21 mouse cellular contexts compared by ENCODE assay signal in the genomic region with DNA sequence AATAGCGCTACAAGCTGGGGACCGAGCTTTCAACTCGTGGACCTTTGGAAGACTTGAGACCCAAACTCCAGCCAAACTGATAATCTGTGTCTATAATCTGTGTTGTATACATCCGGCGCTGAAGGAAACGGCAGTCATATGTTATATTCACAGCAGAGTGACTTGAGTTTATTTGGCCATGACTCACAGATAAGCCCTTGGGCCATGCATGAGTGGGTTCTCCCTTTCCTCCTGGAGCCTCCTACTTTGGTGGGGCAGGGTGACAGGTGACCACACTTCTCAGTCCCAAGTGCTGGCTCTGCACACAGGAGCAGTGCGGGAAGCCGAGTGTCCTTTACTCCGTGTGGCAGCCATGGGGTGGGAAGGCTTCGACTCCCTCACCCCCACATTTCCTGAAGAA. TPM values are rescaled to one million over a fixed set of nuclear protein-coding genes. Genes with fewer than 3 reads are reported as not detected.
DNase-seq lines count a peak whose midpoint lies in the region; ATAC-seq and TF ChIP-seq lines count a peak whose summit lies in the region.
"Had no signal": no experiment of that assay in that cellular context is flagged by ENCODE, and none has a peak within 500 bp of the region (broad histone marks: within the 10 kb centered on the region; RNA-seq: fewer than 3 reads in every experiment).

No protein-coding gene starts in this region.

- no peak overlapping the region for H3K4me3 ChIP-seq in gastrocnemius, adult 2 months
- H3K4me3 ChIP-seq in kidney, embryonic 15.5 days (replicated peaks), result no peak overlapping the region
- no peak overlapping the region for H3K4me3 ChIP-seq in lung, embryonic 14.5 days (ENCODE audit: low read depth, low read length)
- H3K4me3 ChIP-seq: embryonic facial prominence, embryonic 10.5 days; forebrain, embryonic 13.5 days; heart, embryonic 13.5 days; hindbrain, embryonic 10.5 days; hindbrain, embryonic 15.5 days had no signal

- H3K4me2 ChIP-seq in kidney, embryonic 15.5 days, result no peak overlapping the region
- no peak overlapping the region for H3K4me2 ChIP-seq in lung, embryonic 14.5 days
- H3K4me2 ChIP-seq: forebrain, embryonic 13.5 days; heart, embryonic 13.5 days; hindbrain, embryonic 15.5 days had no signal

- no peak overlapping the region for H3K27ac ChIP-seq in gastrocnemius, adult 2 months
- 0 out of 2 replicates have a peak overlapping the region, but pooled peaks have one; percentile 62 for H3K27ac ChIP-seq in kidney, embryonic 15.5 days
- H3K27ac ChIP-seq in lung, embryonic 14.5 days (ENCODE audit: low read depth), result no peak overlapping the region
- H3K27ac ChIP-seq: embryonic facial prominence, embryonic 10.5 days; forebrain, embryonic 13.5 days; hindbrain, embryonic 10.5 days; hindbrain, embryonic 15.5 days had no signal

- no peaks in the 10 kb centered on the region for H3K9me3 ChIP-seq in kidney, embryonic 15.5 days (replicated peaks)
- no peaks in the 10 kb centered on the region for H3K9me3 ChIP-seq in lung, embryonic 14.5 days (ENCODE audit: low read depth, low read length)
- H3K9me3 ChIP-seq: embryonic facial prominence, embryonic 10.5 days; forebrain, embryonic 13.5 days; heart, embryonic 13.5 days; hindbrain, embryonic 10.5 days; hindbrain, embryonic 15.5 days had no signal

- H3K36me3 ChIP-seq in kidney, embryonic 15.5 days, result peaks cover 86% of the 10 kb centered on the region
- H3K36me3 ChIP-seq in lung, embryonic 14.5 days (ENCODE audit: insufficient read depth), result peaks cover 71% of the 10 kb centered on the region
- H3K36me3 ChIP-seq: hindbrain, embryonic 15.5 days had no signal

- no peak overlapping the region for H3K9ac ChIP-seq in kidney, embryonic 15.5 days
- H3K9ac ChIP-seq in lung, embryonic 14.5 days, result no peak overlapping the region
- H3K9ac ChIP-seq: forebrain, embryonic 13.5 days; forebrain, postnatal 0 days; heart, embryonic 13.5 days; hindbrain, embryonic 15.5 days had no signal

- intact Hi-C loops in gastrocnemius, adult 2 months (cut with DNase I), result no loop called here

- DNase-seq in gastrocnemius, adult 2 months, result peak; percentile 10
- no peak for DNase-seq in gastrocnemius, adult 18-20 months (ENCODE audit: low spot score)
- no peak for DNase-seq in kidney, adult 9 months
- peak; percentile 44 for DNase-seq in lung, embryonic 14.5 days
- DNase-seq in lung, postnatal 36 days, result no peak
- no peak for DNase-seq in frontal cortex, postnatal 25 days (ENCODE audit: low spot score in 2 of 2)
- DNase-seq: adrenal gland, adult 2 months; adrenal gland, postnatal 25 days; cerebellum, adult 2 months; cerebellum, postnatal 10 days; forebrain, postnatal 0 days; gastrocnemius, postnatal 10 days; heart, postnatal 14 days had no signal

- H3K4me1 ChIP-seq in kidney, embryonic 15.5 days, result peaks cover 31% of the 10 kb centered on the region
- H3K4me1 ChIP-seq in lung, embryonic 14.5 days (ENCODE audit: insufficient read depth), result no peaks in the 10 kb centered on the region

- no peaks in the 10 kb centered on the region for H3K27me3 ChIP-seq in kidney, embryonic 15.5 days
- no peaks in the 10 kb centered on the region for H3K27me3 ChIP-seq in lung, embryonic 14.5 days (ENCODE audit: insufficient read depth, low read length)
- H3K27me3 ChIP-seq: CH12.LX; forebrain, embryonic 13.5 days; heart, embryonic 13.5 days; hindbrain, embryonic 15.5 days had no signal

- WGBS in kidney, embryonic 15.5 days, result 65% methylated on average over 10 of the region's 10 CpGs
- 63% methylated on average over 10 of the region's 10 CpGs for WGBS in lung, embryonic 14.5 days

- no peak for TF ChIP-seq CTCF in gastrocnemius, adult 2 months (IDR thresholded peaks at IDR 0.05)
- TF ChIP-seq CTCF in lung, embryonic 14.5 days (IDR thresholded peaks at IDR 0.05; ENCODE audit: low read depth), result no peak

- ATAC-seq in kidney, embryonic 15.5 days (replicated peaks; ENCODE audit: low FRiP score), result no peak
- no peak for ATAC-seq in lung, embryonic 14.5 days (ENCODE audit: insufficient read depth)
- ATAC-seq: forebrain, embryonic 13.5 days; forebrain, postnatal 0 days had no signal

RNA-seq across cellular contexts. Expression of a gene that starts 38.1 kb away (rescaled TPM):
- total RNA-seq in gastrocnemius, adult 2 months (2021), result 10 to 100 TPM; 55.2 to 77.5 TPM
- 10 to 100 TPM; 53.7 to 61.6 TPM for total RNA-seq in gastrocnemius, adult 18-20 months (2021)
- polyA plus RNA-seq in kidney, embryonic 15.5 days (2015; fragmentation: Nextera tagmentation; extraction: Ambion mirVana), result 34.2 and 35.7 TPM in 2 replicates
- polyA plus RNA-seq in lung, embryonic 14.5 days (2014; fragmentation: Nextera tagmentation; extraction: Ambion mirVana), result 51.2 and 58.1 TPM in 2 replicates

RNA-seq across cellular contexts. Expression of a gene that starts 53.5 kb away (rescaled TPM):
- total RNA-seq in gastrocnemius, adult 2 months (2021), result not detected
- not detected for total RNA-seq in gastrocnemius, adult 18-20 months (2021)
- not detected in 2 replicates for polyA plus RNA-seq in kidney, embryonic 15.5 days (2015; fragmentation: Nextera tagmentation; extraction: Ambion mirVana)
- not detected in 2 replicates for polyA plus RNA-seq in lung, embryonic 14.5 days (2014; fragmentation: Nextera tagmentation; extraction: Ambion mirVana)
- total RNA-seq: adrenal gland, adult 2 months; adrenal gland, postnatal 25 days; CH12.LX; forebrain, postnatal 0 days; gastrocnemius, postnatal 10 days; heart, adult 8-10 months; heart, postnatal 14 days had no signal
- polyA plus RNA-seq: adrenal gland, adult 2 months; cerebellum, adult 2 months; embryonic facial prominence, embryonic 10.5 days; forebrain, embryonic 13.5 days; forebrain, postnatal 0 days; heart, embryonic 13.5 days; hindbrain, embryonic 10.5 days; hindbrain, embryonic 15.5 days had no signal

Comparison
In these comparisons a context has a peak if more than half of its experiments do, and no peak if none do; other contexts are left out.
1. DNase-seq: peak in gastrocnemius, adult 2 months (single experiment) and lung, embryonic 14.5 days (single experiment); none in gastrocnemius, adult 18-20 months (single experiment), kidney, adult 9 months (single experiment), lung, postnatal 36 days (single experiment) and frontal cortex, postnatal 25 days (0 of 2).